Mouse (Mus musculus) erythroblast, embryonic 14.5 days (primary cell): ENCODE data around the gene Fam184b.

Experiments used
- GATA1 ChIP-seq: IDR thresholded peaks from 2 replicates; pipeline ENCODE4 v1.6.1; 2012; ENCODE audit warnings: low read length, inconsistent platforms, mixed read lengths
- TAL1 ChIP-seq: IDR thresholded peaks from 3 replicates; pipeline ENCODE4 v1.6.1; 2012; ENCODE audit warnings: low read length, inconsistent platforms, mixed read lengths

GRCm38 (mm10) chr5:45621511-45621910 lies 17.9 kb downstream of the Fam184b start:
- no peak for TF ChIP-seq TAL1
- no peak for TF ChIP-seq GATA1
